Mouse (Mus musculus): ENCODE results near the gene Ubr2. TPM values are rescaled to one million over a fixed set of nuclear protein-coding genes. Genes with fewer than 3 reads are reported as not detected.

Gene Ubr2
- polyA plus RNA-seq, 1 experiment from 2014 or later: 16.1 TPM

DNA sequence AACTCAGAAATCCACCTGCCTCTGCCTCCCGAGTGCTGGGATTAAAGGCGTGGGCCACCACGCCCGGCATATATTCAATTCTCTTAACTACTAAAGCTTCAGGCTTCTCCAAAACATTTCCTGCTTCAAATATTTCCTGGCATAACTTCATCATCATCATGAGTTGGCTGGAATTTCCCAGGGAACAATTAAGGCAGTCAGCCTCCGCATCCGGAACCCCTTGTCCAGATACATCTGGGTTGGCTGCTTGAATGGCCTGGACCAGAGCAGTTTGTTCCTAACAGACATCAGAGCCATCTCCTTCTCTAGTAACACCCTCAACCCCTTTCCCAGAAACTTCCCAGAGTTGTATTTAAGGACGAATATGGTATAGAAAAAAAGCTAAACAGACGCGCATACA lies 114.9 kb downstream of the Ubr2 start:
- 95% methylated on average over 9 of the region's 9 CpGs for WGBS

GRCm38 (mm10) chr17:46890843-46891594 lies 119.3 kb downstream of the Ubr2 start:
- DNase-seq (ENCODE audit: low spot score): no peak
- Histone ChIP-seq H3K27ac (replicated peaks; ENCODE audit: low read depth, low read length) (peak overlapping the region; percentile 78), H3K4me2 (ENCODE audit: low read depth, low read length) (peak overlapping the region; percentile 97), H3K9me3 (replicated peaks; ENCODE audit: control insufficient read depth, low read length) (no peaks in the 10 kb centered on the region), H3K4me1 (ENCODE audit: control insufficient read depth, insufficient read depth, low read length) (peaks cover 4% of the 10 kb centered on the region), H3K36me3 (replicated peaks; ENCODE audit: control insufficient read depth, insufficient read depth, low read depth, low read length) (no peaks in the 10 kb centered on the region), H3K27me3 (ENCODE audit: control insufficient read depth, insufficient read depth, low read length) (no peaks in the 10 kb centered on the region), H3K4me3 (ENCODE audit: low read depth, low read length) (peak overlapping the region; percentile 93), H3K9ac (replicated peaks; ENCODE audit: low read length) (peak overlapping the region; percentile 93)
- WGBS: 3% methylated on average over 52 of the region's 64 CpGs
- ATAC-seq (replicated peaks; ENCODE audit: insufficient number of reproducible peaks, low FRiP score, low TSS enrichment, low read depth): peak; percentile 20; the same call in 1 of the 2 replicates

More for the DNA sequence above, 114.9 kb downstream of the Ubr2 start:
- Histone ChIP-seq H3K4me1 (ENCODE audit: control insufficient read depth, insufficient read depth, low read length) (peaks cover 4% of the 10 kb centered on the region), H3K27ac (replicated peaks; ENCODE audit: low read depth, low read length) (no peak overlapping the region), H3K27me3 (ENCODE audit: control insufficient read depth, insufficient read depth, low read length) (no peaks in the 10 kb centered on the region), H3K9ac (replicated peaks; ENCODE audit: low read length) (no peak overlapping the region), H3K9me3 (replicated peaks; ENCODE audit: control insufficient read depth, low read length) (no peaks in the 10 kb centered on the region), H3K36me3 (replicated peaks; ENCODE audit: control insufficient read depth, insufficient read depth, low read depth, low read length) (no peaks in the 10 kb centered on the region), H3K4me3 (ENCODE audit: low read depth, low read length) (no peak overlapping the region), H3K4me2 (ENCODE audit: low read depth, low read length) (no peak overlapping the region)
- DNase-seq (ENCODE audit: low spot score): no peak
- no peak for ATAC-seq (replicated peaks; ENCODE audit: insufficient number of reproducible peaks, low FRiP score, low TSS enrichment, low read depth)

DNA sequence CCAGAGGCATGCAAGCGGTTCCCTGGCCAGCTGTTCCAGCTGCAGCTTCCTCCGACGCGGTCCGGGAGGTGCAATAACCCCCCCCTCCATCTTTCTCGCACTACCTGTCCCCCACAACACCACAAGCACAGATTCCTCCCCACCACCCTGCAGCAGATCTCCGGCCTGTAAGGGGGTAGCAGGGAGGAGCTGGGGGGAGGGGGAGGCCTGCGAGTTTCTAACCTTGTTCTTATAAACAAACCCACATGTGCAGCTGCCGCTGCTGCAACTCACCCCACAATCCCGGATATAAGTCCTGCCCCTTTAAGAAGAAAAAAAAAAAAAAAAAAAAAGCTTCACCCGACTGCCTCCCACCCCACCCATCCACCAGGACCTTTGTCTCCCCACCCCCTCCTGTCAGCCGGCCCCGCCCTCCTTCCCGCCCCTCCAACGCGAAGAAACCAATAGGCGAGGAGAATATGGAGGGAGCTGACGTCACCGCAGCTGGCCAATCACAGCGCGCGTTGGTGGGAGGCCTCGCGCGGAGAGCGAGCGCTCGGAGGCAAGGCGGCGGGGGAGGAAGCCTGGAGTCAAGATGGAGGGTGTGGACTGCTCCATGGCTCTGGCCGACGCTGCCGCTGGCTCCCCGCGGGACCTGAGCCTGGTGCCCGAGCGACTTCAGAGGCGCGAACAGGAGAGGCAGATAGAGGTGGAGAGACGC lies 120.1 kb downstream of the Ubr2 start, which contains the start of gene Tbcc:
Tbcc (plus strand) TSS at position 569 of the 700 bp plus-strand sequence.
- Histone ChIP-seq H3K4me1 (ENCODE audit: control insufficient read depth, insufficient read depth, low read length) (peaks cover 4% of the 10 kb centered on the region), H3K27me3 (ENCODE audit: control insufficient read depth, insufficient read depth, low read length) (no peaks in the 10 kb centered on the region), H3K4me2 (ENCODE audit: low read depth, low read length) (peak within 1 kb of the TSS; percentile 97), H3K36me3 (replicated peaks; ENCODE audit: control insufficient read depth, insufficient read depth, low read depth, low read length) (no peaks in the 10 kb centered on the region), H3K9me3 (replicated peaks; ENCODE audit: control insufficient read depth, low read length) (no peaks in the 10 kb centered on the region), H3K4me3 (ENCODE audit: low read depth, low read length) (peak within 1 kb of the TSS; percentile 93), H3K27ac (replicated peaks; ENCODE audit: low read depth, low read length) (peak within 1 kb of the TSS; percentile 95), H3K9ac (replicated peaks; ENCODE audit: low read length) (peak within 1 kb of the TSS; percentile 93)
- peak; percentile 98 for DNase-seq (ENCODE audit: low spot score)
- peak; percentile 84 for ATAC-seq (replicated peaks; ENCODE audit: insufficient number of reproducible peaks, low FRiP score, low TSS enrichment, low read depth)
- WGBS: 0% methylated on average over 38 of the region's 40 CpGs

GRCm38 (mm10) chr17:46889450-46890084 lies 120.8 kb downstream of the Ubr2 start:
- Histone ChIP-seq H3K4me2 (ENCODE audit: low read depth, low read length) (peak overlapping the region; percentile 88), H3K4me3 (ENCODE audit: low read depth, low read length) (peak overlapping the region; percentile 93), H3K9ac (replicated peaks; ENCODE audit: low read length) (peak overlapping the region; percentile 77), H3K36me3 (replicated peaks; ENCODE audit: control insufficient read depth, insufficient read depth, low read depth, low read length) (no peaks in the 10 kb centered on the region), H3K4me1 (ENCODE audit: control insufficient read depth, insufficient read depth, low read length) (peaks cover 4% of the 10 kb centered on the region), H3K27me3 (ENCODE audit: control insufficient read depth, insufficient read depth, low read length) (no peaks in the 10 kb centered on the region), H3K27ac (replicated peaks; ENCODE audit: low read depth, low read length) (peak overlapping the region; percentile 95), H3K9me3 (replicated peaks; ENCODE audit: control insufficient read depth, low read length) (no peaks in the 10 kb centered on the region)
- WGBS: under 1% methylated on average over 43 of the region's 44 CpGs
- ATAC-seq (replicated peaks; ENCODE audit: insufficient number of reproducible peaks, low FRiP score, low TSS enrichment, low read depth) (peak; percentile 80), DNase-seq (ENCODE audit: low spot score) (peak; percentile 83)

DNA sequence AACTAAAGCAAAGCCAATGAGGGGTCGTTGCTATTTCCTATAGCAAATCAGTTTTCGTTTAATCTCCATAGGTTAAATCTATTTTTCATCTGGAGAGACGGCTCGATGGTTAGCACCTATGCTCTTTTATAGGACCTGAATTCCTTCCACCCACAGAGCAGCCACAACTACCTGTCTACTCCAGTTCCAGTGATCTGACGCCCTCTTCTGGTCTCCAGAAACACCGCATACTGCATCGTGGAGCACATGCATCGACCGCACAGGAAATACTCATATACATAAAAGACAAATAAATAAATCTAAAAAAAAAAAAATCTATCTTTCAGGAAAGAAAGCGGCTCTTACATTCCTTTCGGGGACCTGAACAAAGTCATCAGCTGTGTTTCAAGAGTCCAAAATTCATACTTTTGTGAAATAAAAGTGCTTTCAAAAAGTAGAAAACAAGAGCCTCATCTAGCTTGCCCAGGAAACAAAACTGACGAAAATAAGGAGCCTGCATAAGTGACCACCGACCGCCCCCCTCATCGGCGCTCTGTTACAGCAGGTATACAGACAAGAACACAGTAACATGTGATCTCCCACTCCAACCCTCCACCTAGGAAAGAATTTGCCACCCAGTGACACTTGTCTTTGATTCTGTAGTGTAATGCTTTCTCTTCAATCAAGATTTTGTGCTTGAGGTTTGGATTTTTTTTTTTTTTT lies 121.7 kb downstream of the Ubr2 start:
- no peak overlapping the region for H3K27ac ChIP-seq (replicated peaks; ENCODE audit: low read depth, low read length)
- no peaks in the 10 kb centered on the region for H3K9me3 ChIP-seq (replicated peaks; ENCODE audit: control insufficient read depth, low read length)
- H3K9ac ChIP-seq (replicated peaks; ENCODE audit: low read length): peak overlapping the region; percentile 77; the same call in 1 of the 2 replicates
- H3K4me2 ChIP-seq (ENCODE audit: low read depth, low read length): peak overlapping the region; percentile 88
- peaks cover 4% of the 10 kb centered on the region for H3K4me1 ChIP-seq (ENCODE audit: control insufficient read depth, insufficient read depth, low read length)
- ATAC-seq (replicated peaks; ENCODE audit: insufficient number of reproducible peaks, low FRiP score, low TSS enrichment, low read depth) (no peak), DNase-seq (ENCODE audit: low spot score) (peak; percentile 69)
- H3K27me3 ChIP-seq (ENCODE audit: control insufficient read depth, insufficient read depth, low read length): no peaks in the 10 kb centered on the region
- H3K4me3 ChIP-seq (ENCODE audit: low read depth, low read length): peak overlapping the region; percentile 9; the same call in 1 of the 2 replicates
- H3K36me3 ChIP-seq (replicated peaks; ENCODE audit: control insufficient read depth, insufficient read depth, low read depth, low read length): no peaks in the 10 kb centered on the region
- WGBS: 32% methylated on average over 16 of the region's 16 CpGs

DNA sequence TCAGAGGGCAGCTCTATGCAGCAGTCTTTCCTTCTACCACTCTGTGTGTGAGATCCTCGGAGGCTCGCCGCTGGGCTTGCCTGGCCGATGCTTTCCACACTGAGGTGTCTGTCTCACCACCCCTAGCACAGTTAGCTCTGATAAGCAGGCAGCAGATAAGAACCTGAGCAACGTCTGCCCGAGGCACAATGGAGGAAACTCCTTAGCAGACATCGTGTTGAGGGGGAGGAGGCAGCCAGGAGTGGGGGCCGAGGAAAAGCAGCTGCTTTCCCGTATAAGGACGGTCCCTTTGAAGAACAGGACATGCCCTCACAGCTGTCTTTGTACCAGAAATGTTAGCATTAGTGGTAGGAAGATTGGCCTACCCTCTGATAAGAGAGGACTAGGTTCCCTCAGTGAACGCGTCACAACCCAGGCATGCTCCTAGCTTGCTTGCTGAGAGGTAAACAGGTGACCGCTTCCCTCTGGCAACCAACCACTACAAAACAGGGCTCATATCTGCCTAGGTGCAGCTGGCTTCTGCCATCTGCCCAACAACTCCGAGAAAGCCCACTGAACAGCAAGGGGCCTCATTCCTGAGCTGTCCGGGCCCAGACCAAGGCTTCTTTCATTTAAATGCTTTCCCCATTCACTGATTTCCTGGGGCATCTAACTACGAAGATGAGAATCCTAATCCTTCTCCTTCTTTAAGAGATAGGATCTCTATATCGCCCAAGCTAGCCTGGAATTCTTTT lies 124.3 kb downstream of the Ubr2 start:
- DNase-seq (ENCODE audit: low spot score) (no peak), ATAC-seq (replicated peaks; ENCODE audit: insufficient number of reproducible peaks, low FRiP score, low TSS enrichment, low read depth) (no peak)
- 55% methylated on average over 17 of the region's 17 CpGs for WGBS
- Histone ChIP-seq H3K9ac (replicated peaks; ENCODE audit: low read length) (no peak overlapping the region), H3K27ac (replicated peaks; ENCODE audit: low read depth, low read length) (no peak overlapping the region), H3K4me1 (ENCODE audit: control insufficient read depth, insufficient read depth, low read length) (no peaks in the 10 kb centered on the region), H3K27me3 (ENCODE audit: control insufficient read depth, insufficient read depth, low read length) (no peaks in the 10 kb centered on the region), H3K9me3 (replicated peaks; ENCODE audit: control insufficient read depth, low read length) (no peaks in the 10 kb centered on the region), H3K36me3 (replicated peaks; ENCODE audit: control insufficient read depth, insufficient read depth, low read depth, low read length) (no peaks in the 10 kb centered on the region), H3K4me2 (ENCODE audit: low read depth, low read length) (no peak overlapping the region), H3K4me3 (ENCODE audit: low read depth, low read length) (no peak overlapping the region)

- Histone ChIP-seq H3K9me3 (replicated peaks; ENCODE audit: control insufficient read depth, low read length) (no peaks in the 10 kb centered on the region), H3K27me3 (ENCODE audit: control insufficient read depth, insufficient read depth, low read length) (no peaks in the 10 kb centered on the region), H3K4me1 (ENCODE audit: control insufficient read depth, insufficient read depth, low read length) (no peaks in the 10 kb centered on the region), H3K4me2 (ENCODE audit: low read depth, low read length) (no peak overlapping the region), H3K4me3 (ENCODE audit: low read depth, low read length) (no peak overlapping the region), H3K36me3 (replicated peaks; ENCODE audit: control insufficient read depth, insufficient read depth, low read depth, low read length) (no peaks in the 10 kb centered on the region), H3K27ac (replicated peaks; ENCODE audit: low read depth, low read length) (no peak overlapping the region), H3K9ac (replicated peaks; ENCODE audit: low read length) (no peak overlapping the region)
- no peak for DNase-seq (ENCODE audit: low spot score)
- no peak for ATAC-seq (replicated peaks; ENCODE audit: insufficient number of reproducible peaks, low FRiP score, low TSS enrichment, low read depth)
- 80% methylated on average over 11 of the region's 11 CpGs for WGBS
Measured at GRCm38 (mm10) chr17:46885218-46885909, 125.0 kb downstream of the Ubr2 start.
